Mouse (Mus musculus): ENCODE measurements around the gene St3gal3. TPM values are rescaled to one million over a fixed set of nuclear protein-coding genes. Genes with fewer than 3 reads are reported as not detected.

Gene St3gal3
- polyA plus RNA-seq, 1 experiment: 19.3 TPM

DNA sequence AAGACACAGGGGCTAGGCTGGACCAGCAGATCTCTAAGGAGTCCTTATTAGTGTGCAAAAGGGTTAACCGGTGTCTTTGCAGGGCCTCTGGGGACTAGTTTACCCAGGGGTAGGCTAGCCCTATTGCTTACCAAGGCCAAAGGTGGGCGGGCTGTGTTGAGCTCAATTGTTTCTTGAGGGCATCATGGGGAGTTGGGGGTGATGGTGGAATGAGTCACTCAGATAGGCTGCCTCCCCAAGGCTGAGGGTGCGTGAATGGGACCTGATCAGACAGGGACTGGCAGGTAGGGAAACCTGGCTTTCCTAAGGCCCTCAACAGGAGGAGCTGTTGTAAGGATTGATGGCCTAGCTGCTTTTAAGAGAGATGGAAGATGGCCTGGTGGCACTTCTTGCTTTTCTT lies 142.7 kb downstream of the St3gal3 start:
- Histone ChIP-seq H3K27me3 (ENCODE audit: control insufficient read depth, insufficient read depth, low read length) (no peaks in the 10 kb centered on the region), H3K27ac (ENCODE audit: control insufficient read depth, insufficient read depth, low read length) (no peak overlapping the region), H3K36me3 (ENCODE audit: control insufficient read depth, insufficient read depth, low read length) (no peaks in the 10 kb centered on the region), H3K4me3 (ENCODE audit: control insufficient read depth, insufficient read depth, low read length) (no peak overlapping the region), H3K4me1 (replicated peaks; ENCODE audit: control insufficient read depth, insufficient read depth, low read length) (no peaks in the 10 kb centered on the region)
- TF ChIP-seq CTCF (IDR thresholded peaks at IDR 0.05; ENCODE audit: borderline replicate concordance, control insufficient read depth, extremely low read depth, insufficient read depth, low read length, poor library complexity) (no peak), POLR2A (IDR thresholded peaks at IDR 0.05; ENCODE audit: control insufficient read depth, extremely low read depth, insufficient read depth, low read length, poor library complexity) (no peak)
- DNase-seq: no peak
- WGBS: 98% methylated on average over 3 of the region's 3 CpGs

DNA sequence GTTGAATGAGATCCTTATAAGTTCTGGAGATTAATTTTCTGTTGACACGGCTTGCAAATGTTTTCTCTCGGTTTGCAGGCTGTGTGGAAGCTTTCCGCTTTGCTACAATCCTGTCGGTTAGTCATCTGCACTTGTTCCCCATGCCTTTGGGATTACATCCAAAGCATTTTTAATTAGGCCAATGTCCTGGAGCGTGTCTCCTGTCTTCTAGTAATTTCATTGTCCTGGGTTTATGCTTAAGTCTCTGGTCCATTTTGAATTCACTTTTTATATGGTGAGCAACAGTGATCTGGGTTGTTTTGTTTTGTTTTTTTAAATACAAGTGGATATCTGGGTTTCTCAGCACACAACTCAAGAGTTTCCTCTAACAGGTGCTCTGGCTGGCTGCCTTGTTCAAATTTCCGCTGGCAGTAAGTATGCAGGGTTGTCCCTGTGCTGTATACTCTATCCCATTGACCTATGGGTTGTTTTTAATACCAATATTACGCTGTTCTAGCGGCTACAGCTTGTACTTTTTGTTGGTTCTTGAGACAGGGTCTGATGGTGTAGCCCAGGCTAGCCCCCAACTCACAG lies 143.6 kb downstream of the St3gal3 start:
- 93% methylated on average over 8 of the region's 8 CpGs for WGBS
- H3K4me1 ChIP-seq (replicated peaks; ENCODE audit: control insufficient read depth, insufficient read depth, low read length): no peaks in the 10 kb centered on the region
- no peak overlapping the region for H3K4me3 ChIP-seq (ENCODE audit: control insufficient read depth, insufficient read depth, low read length)
- TF ChIP-seq POLR2A (IDR thresholded peaks at IDR 0.05; ENCODE audit: control insufficient read depth, extremely low read depth, insufficient read depth, low read length, poor library complexity) (no peak), CTCF (IDR thresholded peaks at IDR 0.05; ENCODE audit: borderline replicate concordance, control insufficient read depth, extremely low read depth, insufficient read depth, low read length, poor library complexity) (no peak)
- no peaks in the 10 kb centered on the region for H3K27me3 ChIP-seq (ENCODE audit: control insufficient read depth, insufficient read depth, low read length)
- H3K36me3 ChIP-seq (ENCODE audit: control insufficient read depth, insufficient read depth, low read length): no peaks in the 10 kb centered on the region
- no peak overlapping the region for H3K27ac ChIP-seq (ENCODE audit: control insufficient read depth, insufficient read depth, low read length)
- DNase-seq: no peak

GRCm38 (mm10) chr4:117990571-117990970 lies 144.1 kb downstream of the St3gal3 start:
- no peaks in the 10 kb centered on the region for H3K4me1 ChIP-seq (replicated peaks; ENCODE audit: control insufficient read depth, insufficient read depth, low read length)
- no peaks in the 10 kb centered on the region for H3K27me3 ChIP-seq (ENCODE audit: control insufficient read depth, insufficient read depth, low read length)
- H3K27ac ChIP-seq (ENCODE audit: control insufficient read depth, insufficient read depth, low read length): no peak overlapping the region
- no peaks in the 10 kb centered on the region for H3K36me3 ChIP-seq (ENCODE audit: control insufficient read depth, insufficient read depth, low read length)
- no peak for DNase-seq
- TF ChIP-seq CTCF (IDR thresholded peaks at IDR 0.05; ENCODE audit: borderline replicate concordance, control insufficient read depth, extremely low read depth, insufficient read depth, low read length, poor library complexity) (no peak), POLR2A (IDR thresholded peaks at IDR 0.05; ENCODE audit: control insufficient read depth, extremely low read depth, insufficient read depth, low read length, poor library complexity) (no peak)
- no peak overlapping the region for H3K4me3 ChIP-seq (ENCODE audit: control insufficient read depth, insufficient read depth, low read length)
- WGBS: 85% methylated on average over 3 of the region's 3 CpGs

GRCm38 (mm10) chr4:117989801-117990200 lies 144.9 kb downstream of the St3gal3 start:
- Histone ChIP-seq H3K4me1 (replicated peaks; ENCODE audit: control insufficient read depth, insufficient read depth, low read length) (no peaks in the 10 kb centered on the region), H3K27me3 (ENCODE audit: control insufficient read depth, insufficient read depth, low read length) (no peaks in the 10 kb centered on the region), H3K36me3 (ENCODE audit: control insufficient read depth, insufficient read depth, low read length) (no peaks in the 10 kb centered on the region), H3K27ac (ENCODE audit: control insufficient read depth, insufficient read depth, low read length) (no peak overlapping the region), H3K4me3 (ENCODE audit: control insufficient read depth, insufficient read depth, low read length) (no peak overlapping the region)
- TF ChIP-seq CTCF (IDR thresholded peaks at IDR 0.05; ENCODE audit: borderline replicate concordance, control insufficient read depth, extremely low read depth, insufficient read depth, low read length, poor library complexity) (no peak), POLR2A (IDR thresholded peaks at IDR 0.05; ENCODE audit: control insufficient read depth, extremely low read depth, insufficient read depth, low read length, poor library complexity) (no peak)
- no peak for DNase-seq
- 96% methylated on average over 12 of the region's 12 CpGs for WGBS

- Histone ChIP-seq H3K27me3 (ENCODE audit: control insufficient read depth, insufficient read depth, low read length) (no peaks in the 10 kb centered on the region), H3K4me1 (replicated peaks; ENCODE audit: control insufficient read depth, insufficient read depth, low read length) (no peaks in the 10 kb centered on the region), H3K4me3 (ENCODE audit: control insufficient read depth, insufficient read depth, low read length) (no peak overlapping the region), H3K36me3 (ENCODE audit: control insufficient read depth, insufficient read depth, low read length) (no peaks in the 10 kb centered on the region), H3K27ac (ENCODE audit: control insufficient read depth, insufficient read depth, low read length) (no peak overlapping the region)
- 53% methylated on average over 8 of the region's 8 CpGs for WGBS
- no peak for DNase-seq
- TF ChIP-seq POLR2A (IDR thresholded peaks at IDR 0.05; ENCODE audit: control insufficient read depth, extremely low read depth, insufficient read depth, low read length, poor library complexity) (no peak), CTCF (IDR thresholded peaks at IDR 0.05; ENCODE audit: borderline replicate concordance, control insufficient read depth, extremely low read depth, insufficient read depth, low read length, poor library complexity) (no peak)
These were observed 147.9 kb downstream of the St3gal3 start for GRCm38 (mm10) chr4:117986766-117987165.

GRCm38 (mm10) chr4:117984993-117985587 lies 149.6 kb downstream of the St3gal3 start:
- TF ChIP-seq POLR2A (IDR thresholded peaks at IDR 0.05; ENCODE audit: control insufficient read depth, extremely low read depth, insufficient read depth, low read length, poor library complexity): no peak
- no peak for TF ChIP-seq CTCF (IDR thresholded peaks at IDR 0.05; ENCODE audit: borderline replicate concordance, control insufficient read depth, extremely low read depth, insufficient read depth, low read length, poor library complexity)
- H3K27me3 ChIP-seq (ENCODE audit: control insufficient read depth, insufficient read depth, low read length): no peaks in the 10 kb centered on the region
- no peaks in the 10 kb centered on the region for H3K36me3 ChIP-seq (ENCODE audit: control insufficient read depth, insufficient read depth, low read length)
- H3K27ac ChIP-seq (ENCODE audit: control insufficient read depth, insufficient read depth, low read length): no peak overlapping the region
- no peak for DNase-seq
- no peaks in the 10 kb centered on the region for H3K4me1 ChIP-seq (replicated peaks; ENCODE audit: control insufficient read depth, insufficient read depth, low read length)
- WGBS: 96% methylated on average over 8 of the region's 8 CpGs
- no peak overlapping the region for H3K4me3 ChIP-seq (ENCODE audit: control insufficient read depth, insufficient read depth, low read length)
